Mouse (Mus musculus): Measurements from ENCODE around the gene Krt88. TPM values are rescaled to one million over a fixed set of nuclear protein-coding genes. Genes with fewer than 3 reads are reported as not detected.
A peak's percentile ranks its signal among the peaks of the same experiment; 100 is the strongest.

Krt88 gene
- polyA plus RNA-seq, 1 experiment from 2014 or later, result 0.21 TPM

GRCm38 (mm10) chr15:101418950-101419349 is 28.6 kb upstream of the Krt88 start:
- ATAC-seq (no peak), DNase-seq (ENCODE audit: low spot score) (no peak)
- Histone ChIP-seq H3K27ac (ENCODE audit: low read length) (no peak overlapping the region), H3K27me3 (replicated peaks; ENCODE audit: insufficient read depth, low read length) (no peaks in the 10 kb centered on the region), H3K4me2 (replicated peaks; ENCODE audit: low read depth, low read length) (no peak overlapping the region), H3K4me1 (ENCODE audit: insufficient read depth, low read depth, low read length) (no peaks in the 10 kb centered on the region; the same call in 1 of the 2 replicates), H3K9me3 (ENCODE audit: low read length) (no peaks in the 10 kb centered on the region), H3K4me3 (ENCODE audit: low read depth, low read length) (no peak overlapping the region), H3K9ac (replicated peaks; ENCODE audit: low read depth) (no peak overlapping the region), H3K36me3 (ENCODE audit: insufficient read depth, low read length) (no peaks in the 10 kb centered on the region)
- TF ChIP-seq CTCF (IDR thresholded peaks at IDR 0.05) (no peak), EP300 (IDR thresholded peaks at IDR 0.05) (no peak)
- 73% methylated on average over 4 of the region's 4 CpGs for WGBS

DNA sequence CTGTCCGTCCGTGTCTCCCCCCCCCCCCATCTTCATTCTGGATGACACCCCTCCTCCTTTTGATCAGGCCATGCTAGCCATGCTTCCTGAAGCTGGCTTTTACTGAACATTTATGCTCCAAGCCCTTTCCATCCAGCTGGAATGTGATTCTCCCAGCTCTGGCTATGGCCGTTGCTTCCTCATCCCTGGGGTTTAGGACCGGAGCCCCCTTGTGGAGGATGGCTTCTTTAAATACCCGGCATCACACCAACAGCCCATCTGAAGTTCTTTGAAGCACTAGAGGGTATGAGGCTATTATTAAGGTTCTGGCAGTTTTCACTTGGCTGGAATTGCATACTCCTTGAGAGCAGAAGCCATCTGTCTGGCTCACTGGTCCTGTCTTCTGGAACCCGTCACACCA is 26.6 kb upstream of the Krt88 start:
- Histone ChIP-seq H3K4me2 (replicated peaks; ENCODE audit: low read depth, low read length) (no peak overlapping the region), H3K4me1 (ENCODE audit: insufficient read depth, low read depth, low read length) (no peaks in the 10 kb centered on the region; the same call in 1 of the 2 replicates), H3K36me3 (ENCODE audit: insufficient read depth, low read length) (no peaks in the 10 kb centered on the region), H3K9ac (replicated peaks; ENCODE audit: low read depth) (no peak overlapping the region), H3K9me3 (ENCODE audit: low read length) (no peaks in the 10 kb centered on the region), H3K27ac (ENCODE audit: low read length) (no peak overlapping the region), H3K4me3 (ENCODE audit: low read depth, low read length) (no peak overlapping the region), H3K27me3 (replicated peaks; ENCODE audit: insufficient read depth, low read length) (no peaks in the 10 kb centered on the region)
- 54% methylated on average over 6 of the region's 6 CpGs for WGBS
- no peak for ATAC-seq
- TF ChIP-seq CTCF (IDR thresholded peaks at IDR 0.05), result peak; percentile 62
- TF ChIP-seq EP300 (IDR thresholded peaks at IDR 0.05), result no peak
- DNase-seq (ENCODE audit: low spot score), result peak; percentile 50

DNA sequence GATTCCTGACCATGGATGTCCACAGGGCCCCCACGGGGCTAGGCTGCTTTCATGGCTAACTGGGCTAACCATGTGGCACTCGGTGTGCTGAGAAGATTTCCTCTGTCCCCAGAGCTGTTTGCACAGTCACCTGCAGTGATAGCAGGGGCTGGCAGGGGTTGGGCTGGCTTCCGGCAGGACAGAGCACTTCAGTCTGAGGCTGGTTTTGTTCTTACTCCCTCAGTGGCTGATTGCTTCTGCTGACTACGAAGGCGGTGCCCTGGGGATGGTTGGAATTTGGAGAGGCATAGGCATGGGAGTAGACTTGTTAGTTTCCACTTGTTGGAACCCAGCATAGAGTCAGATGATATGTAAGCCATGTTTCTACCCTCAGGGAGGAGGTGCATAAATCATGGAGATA is 22.6 kb upstream of the Krt88 start:
- Histone ChIP-seq H3K9me3 (ENCODE audit: low read length) (no peaks in the 10 kb centered on the region), H3K27ac (ENCODE audit: low read length) (peak overlapping the region; percentile 1; the same call in 1 of the 2 replicates), H3K4me3 (ENCODE audit: low read depth, low read length) (no peak overlapping the region), H3K36me3 (ENCODE audit: insufficient read depth, low read length) (peaks cover 9% of the 10 kb centered on the region), H3K27me3 (replicated peaks; ENCODE audit: insufficient read depth, low read length) (no peaks in the 10 kb centered on the region), H3K4me1 (ENCODE audit: insufficient read depth, low read depth, low read length) (no peaks in the 10 kb centered on the region), H3K4me2 (replicated peaks; ENCODE audit: low read depth, low read length) (no peak overlapping the region), H3K9ac (replicated peaks; ENCODE audit: low read depth) (no peak overlapping the region)
- ATAC-seq, result peak; percentile 68
- peak; percentile 57 for DNase-seq (ENCODE audit: low spot score)
- TF ChIP-seq CTCF (IDR thresholded peaks at IDR 0.05) (no peak), EP300 (IDR thresholded peaks at IDR 0.05) (no peak)
- WGBS, result 17% methylated on average over 5 of the region's 5 CpGs

DNA sequence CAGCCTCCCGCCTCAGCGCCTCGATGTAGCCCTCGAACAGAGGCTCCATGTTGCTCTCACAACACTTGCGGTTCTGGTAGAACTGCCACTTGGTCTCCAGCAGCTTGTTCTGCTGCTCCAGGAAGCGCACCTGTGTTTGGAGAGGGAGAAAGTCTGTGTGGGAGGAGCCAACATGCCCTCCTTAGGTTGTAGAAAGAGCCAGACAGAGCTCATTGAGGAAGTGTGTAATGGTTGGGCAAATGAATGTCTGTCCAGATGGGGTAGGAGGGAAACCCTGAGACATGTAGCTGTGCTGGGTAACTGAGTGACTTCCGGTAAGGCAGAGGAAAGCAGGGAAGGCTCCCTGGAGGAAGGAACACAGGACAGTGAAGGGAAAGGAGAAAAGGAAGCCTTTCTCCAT is 10.9 kb upstream of the Krt88 start:
- ATAC-seq (peak; percentile 37), DNase-seq (ENCODE audit: low spot score) (peak; percentile 57)
- TF ChIP-seq CTCF (IDR thresholded peaks at IDR 0.05), result no peak
- TF ChIP-seq EP300 (IDR thresholded peaks at IDR 0.05), result no peak
- no peaks in the 10 kb centered on the region for H3K4me1 ChIP-seq (ENCODE audit: insufficient read depth, low read depth, low read length)
- H3K36me3 ChIP-seq (ENCODE audit: insufficient read depth, low read length), result no peaks in the 10 kb centered on the region
- no peak overlapping the region for H3K4me2 ChIP-seq (replicated peaks; ENCODE audit: low read depth, low read length)
- H3K4me3 ChIP-seq (ENCODE audit: low read depth, low read length), result no peak overlapping the region
- H3K9me3 ChIP-seq (ENCODE audit: low read length), result no peaks in the 10 kb centered on the region
- H3K27me3 ChIP-seq (replicated peaks; ENCODE audit: insufficient read depth, low read length), result 0 out of 2 replicates have a peak, but pooled peaks cover 10% of the 10 kb centered on the region
- H3K27ac ChIP-seq (ENCODE audit: low read length), result no peak overlapping the region
- H3K9ac ChIP-seq (replicated peaks; ENCODE audit: low read depth), result no peak overlapping the region
- 53% methylated on average over 7 of the region's 7 CpGs for WGBS

GRCm38 (mm10) chr15:101438555-101438954 is 9.0 kb upstream of the Krt88 start, which contains the start of gene Krt87:
Gene Krt87 (minus strand): TSS chr15:101438804.
- TF ChIP-seq CTCF (IDR thresholded peaks at IDR 0.05) (no peak), EP300 (IDR thresholded peaks at IDR 0.05) (no peak)
- Histone ChIP-seq H3K4me2 (replicated peaks; ENCODE audit: low read depth, low read length) (no peak within 1 kb of the TSS), H3K36me3 (ENCODE audit: insufficient read depth, low read length) (no peaks in the 10 kb centered on the region), H3K9me3 (ENCODE audit: low read length) (no peaks in the 10 kb centered on the region), H3K4me1 (ENCODE audit: insufficient read depth, low read depth, low read length) (no peaks in the 10 kb centered on the region), H3K27ac (ENCODE audit: low read length) (no peak within 1 kb of the TSS), H3K27me3 (replicated peaks; ENCODE audit: insufficient read depth, low read length) (0 out of 2 replicates have a peak, but pooled peaks cover 10% of the 10 kb centered on the region), H3K9ac (replicated peaks; ENCODE audit: low read depth) (no peak within 1 kb of the TSS), H3K4me3 (ENCODE audit: low read depth, low read length) (peak within 1 kb of the TSS; percentile 1; the same call in 1 of the 2 replicates)
- 5% methylated on average over 34 of the region's 34 CpGs for WGBS
- DNase-seq (ENCODE audit: low spot score), result no peak
- no peak for ATAC-seq

GRCm38 (mm10) chr15:101440837-101441236 is 6.7 kb upstream of the Krt88 start:
- Histone ChIP-seq H3K27ac (ENCODE audit: low read length) (no peak overlapping the region), H3K9ac (replicated peaks; ENCODE audit: low read depth) (no peak overlapping the region), H3K4me2 (replicated peaks; ENCODE audit: low read depth, low read length) (no peak overlapping the region), H3K9me3 (ENCODE audit: low read length) (no peaks in the 10 kb centered on the region), H3K4me3 (ENCODE audit: low read depth, low read length) (no peak overlapping the region), H3K27me3 (replicated peaks; ENCODE audit: insufficient read depth, low read length) (0 out of 2 replicates have a peak, but pooled peaks cover 10% of the 10 kb centered on the region), H3K36me3 (ENCODE audit: insufficient read depth, low read length) (no peaks in the 10 kb centered on the region), H3K4me1 (ENCODE audit: insufficient read depth, low read depth, low read length) (no peaks in the 10 kb centered on the region)
- WGBS, result 73% methylated on average over 4 of the region's 4 CpGs
- TF ChIP-seq EP300 (IDR thresholded peaks at IDR 0.05) (no peak), CTCF (IDR thresholded peaks at IDR 0.05) (no peak)
- ATAC-seq (no peak), DNase-seq (ENCODE audit: low spot score) (no peak)

DNA sequence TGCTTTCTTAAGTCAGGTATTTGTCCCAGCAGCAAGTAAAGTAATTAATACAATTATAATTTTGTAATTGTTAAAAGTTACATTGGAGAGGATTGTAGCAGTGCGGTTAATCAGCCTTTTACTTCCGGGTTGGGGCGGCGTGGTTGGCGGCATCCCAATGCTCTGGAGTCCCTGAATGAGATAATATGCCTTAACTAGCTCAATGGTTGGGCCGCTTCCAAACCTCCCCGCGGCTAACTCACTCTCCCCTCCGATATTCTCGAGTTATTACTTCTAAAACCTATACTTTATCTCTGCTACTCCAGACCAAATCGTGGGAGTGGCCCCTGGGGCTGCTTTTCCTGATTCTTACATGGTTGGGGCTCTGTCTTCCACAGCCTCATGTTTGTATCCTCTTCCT is 972 bp upstream of the Krt88 start:
- no peak overlapping the region for H3K9ac ChIP-seq (replicated peaks; ENCODE audit: low read depth)
- no peak for DNase-seq (ENCODE audit: low spot score)
- no peak overlapping the region for H3K27ac ChIP-seq (ENCODE audit: low read length)
- no peak for ATAC-seq
- WGBS, result 63% methylated on average over 11 of the region's 11 CpGs
- no peaks in the 10 kb centered on the region for H3K4me1 ChIP-seq (ENCODE audit: insufficient read depth, low read depth, low read length)
- H3K36me3 ChIP-seq (ENCODE audit: insufficient read depth, low read length), result no peaks in the 10 kb centered on the region
- H3K9me3 ChIP-seq (ENCODE audit: low read length), result no peaks in the 10 kb centered on the region
- H3K27me3 ChIP-seq (replicated peaks; ENCODE audit: insufficient read depth, low read length), result no peaks in the 10 kb centered on the region
- no peak overlapping the region for H3K4me3 ChIP-seq (ENCODE audit: low read depth, low read length)
- no peak for TF ChIP-seq CTCF (IDR thresholded peaks at IDR 0.05)
- TF ChIP-seq EP300 (IDR thresholded peaks at IDR 0.05), result no peak
- no peak overlapping the region for H3K4me2 ChIP-seq (replicated peaks; ENCODE audit: low read depth, low read length)
